Mouse (Mus musculus) lung, adult 18-20 months (tissue): Measurements from ENCODE around the gene Oxsm.

Experiments used
- DNase-seq, 2 experiments: peaks; one replicate each; pipeline ENCODE4 v3.0.0; 2022; ENCODE audit warnings: mixed read lengths in 2 of 2

Oxsm gene

DNA sequence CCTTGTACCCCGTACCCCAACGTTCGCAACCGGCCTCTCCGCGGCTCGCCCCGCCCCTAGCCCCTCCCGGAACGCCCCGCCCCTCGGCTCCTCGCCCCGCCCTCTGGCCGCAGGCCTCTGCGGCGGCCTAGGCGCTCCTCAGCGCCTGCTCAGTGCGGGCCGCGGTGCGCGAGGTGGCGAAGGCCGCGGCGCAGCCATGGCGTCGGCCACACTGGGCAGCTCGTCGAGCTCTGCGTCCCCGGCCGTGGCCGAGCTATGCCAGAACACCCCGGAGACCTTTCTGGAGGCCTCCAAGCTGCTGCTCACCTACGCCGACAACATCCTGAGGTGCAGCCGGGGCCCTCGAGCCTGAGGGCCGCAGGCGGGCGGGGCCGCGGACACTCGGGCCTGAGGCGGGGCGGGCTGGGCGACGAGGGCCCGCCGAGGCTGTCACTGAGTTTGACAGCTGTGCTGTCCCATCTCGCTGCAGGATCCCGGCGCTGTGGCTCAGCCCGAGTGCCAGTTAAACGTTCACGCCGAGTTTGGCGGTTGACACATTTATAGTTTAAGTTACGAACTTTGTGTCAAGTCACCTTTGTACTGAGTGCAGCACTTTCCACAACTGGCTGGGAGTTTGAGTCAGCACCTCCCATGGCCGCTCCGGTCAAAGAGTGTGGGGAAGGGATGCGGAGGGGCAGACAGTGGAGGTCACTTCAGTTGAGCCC lies at the start of gene Oxsm, which contains the start of gene Ngly1:
Oxsm (minus strand) TSS at position 638 of the 704 bp plus-strand sequence.
Ngly1 (plus strand) TSS at position 110 of the 704 bp plus-strand sequence.
- DNase-seq, result peak; percentile 79 to 82

- DNase-seq, result no peak
These were observed 47.3 kb upstream of the Oxsm start for GRCm38 (mm10) chr14:16296816-16297468.

DNA sequence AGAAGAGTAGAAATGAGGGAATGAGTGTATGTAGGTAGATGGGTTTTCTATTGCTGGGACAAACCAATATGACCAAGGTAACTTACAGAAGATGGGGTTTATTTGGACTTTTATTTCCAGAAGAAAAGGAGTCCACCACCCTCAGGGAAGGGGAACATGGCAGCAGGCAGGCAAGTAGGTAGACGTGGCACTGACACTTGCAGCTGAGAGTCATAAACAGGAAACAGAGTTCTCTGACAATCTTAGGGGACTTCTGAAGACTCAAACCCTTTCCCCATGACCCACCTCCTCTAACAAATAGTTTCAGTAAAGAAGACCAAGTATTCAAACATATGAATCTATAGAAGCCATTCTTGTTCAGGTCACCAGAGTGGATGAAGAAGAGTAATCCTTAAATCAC lies 44.3 kb upstream of the Oxsm start:
- no peak for DNase-seq

GRCm38 (mm10) chr14:16293015-16293414 lies 43.4 kb upstream of the Oxsm start:
- no peak for DNase-seq

DNA sequence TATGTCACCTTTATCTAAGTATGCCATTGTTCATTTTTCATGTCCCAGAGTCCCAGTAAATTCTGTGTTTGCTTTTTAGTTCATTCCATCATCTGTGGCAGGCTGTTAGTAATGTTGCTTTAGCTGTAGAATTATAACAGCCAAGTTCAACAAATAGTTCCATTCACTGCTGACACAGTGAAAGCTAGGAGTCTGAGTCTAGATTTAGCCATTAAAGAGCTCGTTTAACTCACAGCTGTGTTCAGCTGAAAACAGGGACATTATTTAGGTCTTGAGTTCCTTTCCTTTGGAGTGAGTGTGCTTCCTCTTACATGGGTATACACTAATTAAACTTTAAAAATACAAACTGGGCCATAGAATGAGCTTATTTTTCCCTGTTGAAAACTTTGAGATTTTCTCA lies 42.8 kb upstream of the Oxsm start:
- DNase-seq, result no peak

DNA sequence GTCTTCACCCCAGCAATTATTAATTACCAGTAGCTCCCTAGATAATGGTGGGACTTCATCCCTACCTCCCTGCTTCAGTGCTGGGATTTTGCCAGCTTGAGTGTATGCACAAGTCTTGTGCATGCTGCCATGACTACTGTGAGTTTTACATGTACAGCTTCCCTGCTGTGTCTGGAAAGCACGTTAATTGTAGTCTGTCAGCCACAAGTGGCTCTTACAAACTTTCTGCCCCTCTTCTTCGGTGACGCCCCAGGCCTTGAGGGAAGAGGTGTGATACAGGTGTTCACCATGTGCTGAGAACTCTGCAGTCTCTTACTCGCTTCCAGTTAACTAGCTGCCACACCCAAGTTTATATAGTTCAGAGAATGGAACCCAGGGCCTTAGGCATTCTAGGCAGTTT lies 34.4 kb upstream of the Oxsm start:
- no peak for DNase-seq

GRCm38 (mm10) chr14:16279196-16279595 lies 29.6 kb upstream of the Oxsm start:
- no peak for DNase-seq

GRCm38 (mm10) chr14:16273677-16274076 lies 24.1 kb upstream of the Oxsm start:
- no peak for DNase-seq

DNA sequence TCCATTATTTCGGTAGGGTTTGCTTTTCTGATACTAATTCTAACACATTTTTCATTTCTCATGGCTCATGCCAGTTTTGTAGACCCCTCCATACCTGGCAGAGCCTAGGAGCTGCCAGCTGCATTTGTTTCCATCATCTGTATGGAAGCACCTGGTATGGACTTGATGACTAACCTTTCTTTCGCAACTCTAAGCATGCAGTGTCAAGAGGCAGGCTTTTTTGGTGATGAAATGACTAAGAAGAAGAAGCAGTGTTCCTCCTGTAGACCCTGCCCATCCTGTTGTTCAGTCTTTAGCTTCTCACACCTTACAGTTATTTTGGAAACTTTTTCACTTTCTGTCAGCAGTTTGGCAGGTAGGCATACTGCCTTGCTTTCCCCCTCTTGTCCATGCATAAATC lies 20.2 kb upstream of the Oxsm start:
- no peak for DNase-seq

- DNase-seq, result no peak
These were observed 17.4 kb upstream of the Oxsm start for GRCm38 (mm10) chr14:16267028-16267427.

DNA sequence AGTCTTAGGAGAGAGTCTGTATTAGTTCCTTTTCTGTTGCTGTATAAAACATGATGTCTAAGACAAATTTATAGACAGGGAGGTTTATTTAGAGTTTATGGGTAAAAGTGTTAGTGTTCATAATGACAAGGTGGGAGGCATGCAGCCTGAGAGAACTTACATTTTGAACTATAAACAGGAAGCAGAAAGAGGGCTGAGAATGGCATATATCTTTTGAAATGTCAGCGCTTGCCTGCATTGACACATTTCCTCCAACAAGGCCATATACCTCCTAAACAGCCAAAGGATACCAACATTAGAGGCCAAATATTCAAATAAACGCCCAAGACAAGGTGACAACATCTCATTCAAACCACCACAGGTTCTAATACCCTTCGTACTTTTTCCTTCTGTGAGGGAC lies 12.3 kb upstream of the Oxsm start:
- no peak for DNase-seq

- no peak for DNase-seq
These were observed 10.9 kb upstream of the Oxsm start for GRCm38 (mm10) chr14:16260541-16260940.

DNA sequence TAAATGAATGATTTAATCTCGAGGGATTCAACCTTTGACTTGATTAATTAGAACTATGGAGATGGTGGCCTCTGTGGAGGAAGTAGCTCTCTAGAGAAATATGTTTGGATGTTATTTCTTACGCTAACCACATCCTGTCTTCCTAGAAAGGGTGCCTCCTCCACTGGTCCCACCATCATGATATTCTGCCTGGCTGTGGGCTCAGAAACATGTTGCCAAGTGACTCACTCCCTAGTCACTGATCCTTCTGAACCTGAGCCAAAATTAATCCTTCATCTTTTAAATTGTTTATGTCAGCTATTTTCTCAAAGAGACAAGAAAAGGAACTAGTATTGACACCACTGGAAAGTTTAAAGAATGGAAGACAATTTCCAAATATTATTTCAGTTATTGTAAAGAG lies 6.6 kb upstream of the Oxsm start:
- DNase-seq, result no peak

DNA sequence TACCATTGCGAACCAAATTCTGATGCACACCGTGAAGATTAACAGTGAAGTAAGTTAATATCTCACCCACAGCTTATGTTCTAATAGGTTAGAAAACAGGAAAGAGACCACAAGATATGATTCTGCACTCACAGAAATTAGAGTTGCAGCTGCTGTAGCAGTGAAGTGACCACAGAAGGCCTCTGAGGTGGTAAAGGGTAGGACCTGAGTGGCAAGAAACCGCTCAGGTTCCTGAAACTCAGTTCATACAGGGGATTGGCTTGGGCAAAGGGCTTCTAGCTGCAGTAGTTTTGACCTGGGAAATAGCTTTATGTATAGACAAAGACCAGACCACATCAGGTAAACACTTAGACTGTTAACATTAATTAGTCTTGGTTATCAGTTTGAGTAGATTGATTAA lies 6.1 kb upstream of the Oxsm start:
- no peak for DNase-seq

DNA sequence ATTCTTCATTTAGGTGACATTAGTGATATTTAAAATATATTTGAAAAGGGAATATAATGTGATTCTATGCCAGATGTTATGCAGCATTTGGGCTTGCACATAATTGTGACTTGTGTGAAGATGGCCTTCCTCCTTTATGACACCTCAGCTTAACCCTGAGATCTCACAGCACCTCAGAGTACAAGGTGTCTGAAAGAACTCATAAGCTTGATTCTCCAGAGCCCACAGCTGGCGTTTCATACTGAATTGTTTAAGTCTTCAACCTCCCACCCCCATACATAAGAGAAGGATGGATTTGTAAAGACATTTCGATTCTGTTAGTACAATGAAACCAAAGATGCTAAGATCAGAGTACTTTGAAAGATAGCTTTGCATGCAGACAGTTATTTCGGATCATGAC lies 491 bp upstream of the Oxsm start:
- no peak for DNase-seq

DNA sequence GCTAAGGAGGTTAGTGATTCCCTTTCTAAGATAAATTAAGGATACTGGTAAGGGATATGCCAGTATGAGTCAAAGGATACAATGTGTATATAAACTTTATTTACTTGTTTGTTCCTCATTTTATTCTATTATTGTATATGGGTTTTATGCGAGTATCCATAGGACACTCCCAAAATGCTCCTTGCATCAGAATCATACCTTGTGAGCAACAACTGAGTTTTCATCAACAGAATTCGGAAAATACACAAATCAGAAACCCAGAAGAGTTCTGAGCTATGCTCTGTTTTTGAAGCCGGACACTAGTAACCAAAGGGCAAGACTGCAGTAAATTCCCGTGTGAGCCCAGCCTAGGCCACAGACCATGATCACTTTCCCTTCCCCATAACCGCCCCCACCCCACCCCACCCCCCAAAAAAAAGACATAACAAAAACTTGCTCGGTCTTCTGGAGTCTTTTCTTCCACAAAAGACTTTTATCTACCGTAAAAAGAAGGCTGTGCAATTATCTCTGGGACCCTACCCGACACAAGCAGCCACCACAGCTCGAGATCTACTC lies 928 bp downstream of the Oxsm start:
- DNase-seq, result no peak

GRCm38 (mm10) chr14:16248135-16248534 lies 1.5 kb downstream of the Oxsm start:
- DNase-seq, result peak in 1 of 2 experiments; percentile 15

DNA sequence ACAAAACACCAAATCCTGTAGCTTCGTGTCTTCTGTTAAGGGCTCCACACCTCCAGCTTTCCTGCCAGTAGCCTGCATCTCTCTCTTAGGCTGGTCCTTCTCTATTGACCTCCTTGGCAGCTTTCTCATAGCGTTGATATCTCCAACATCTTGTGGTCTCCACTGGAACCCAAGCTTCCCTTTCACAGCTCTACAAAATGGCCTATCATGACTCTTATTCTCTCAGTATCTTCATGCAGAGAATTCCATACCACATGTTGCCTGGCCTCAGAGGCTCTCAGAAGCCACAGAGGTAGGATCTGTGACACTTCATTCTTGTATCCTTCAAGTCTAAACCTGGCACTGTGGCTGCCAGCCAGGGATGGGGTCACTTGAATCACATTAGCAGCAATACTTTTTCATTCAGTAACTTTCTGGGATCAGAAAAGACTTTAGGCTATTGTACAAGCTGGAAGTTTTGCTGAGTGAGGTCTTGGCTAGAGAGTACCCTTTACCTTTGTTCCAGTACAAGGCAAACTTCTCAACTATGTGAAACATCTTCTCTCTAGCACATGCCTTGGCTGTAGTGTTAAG lies 3.2 kb downstream of the Oxsm start:
- no peak for DNase-seq

GRCm38 (mm10) chr14:16245127-16245526 lies 4.5 kb downstream of the Oxsm start:
- no peak for DNase-seq

- no peak for DNase-seq
These were observed 5.2 kb downstream of the Oxsm start for GRCm38 (mm10) chr14:16244370-16244769.

- peak; percentile 11 to 76 for DNase-seq
These were observed 5.9 kb downstream of the Oxsm start for GRCm38 (mm10) chr14:16243603-16244209.

DNA sequence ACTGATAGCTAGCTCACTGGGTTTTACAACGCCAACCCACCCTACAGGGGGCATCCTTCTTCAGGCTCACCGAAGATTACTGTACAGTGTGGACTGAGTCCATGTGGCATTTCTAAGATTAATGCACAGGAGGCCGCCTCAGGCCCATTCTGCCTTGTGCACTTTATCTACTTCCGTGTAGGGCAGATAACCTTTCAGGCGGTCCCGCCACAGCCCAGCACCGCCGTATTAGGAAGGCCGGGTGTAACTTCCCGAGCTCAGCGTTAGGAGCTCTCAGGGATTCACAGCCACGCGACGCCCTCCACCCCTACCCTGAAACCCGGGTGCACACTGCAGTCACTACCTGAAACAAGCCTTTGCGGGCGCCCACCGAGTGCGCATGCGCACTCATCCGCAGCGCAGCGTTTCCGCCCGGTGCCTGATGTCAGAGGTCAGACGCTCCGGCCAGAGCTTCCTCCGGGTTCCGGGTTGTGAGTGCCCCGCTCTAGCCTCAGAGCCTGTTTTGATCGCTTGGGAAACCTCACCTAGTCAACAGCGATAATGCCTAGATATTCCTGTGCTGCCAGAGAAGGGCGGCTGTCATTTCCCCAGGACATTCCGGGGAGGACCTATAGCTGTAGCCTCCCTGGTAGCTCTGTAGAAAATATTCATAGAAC lies 6.5 kb downstream of the Oxsm start:
- DNase-seq, result peak; percentile 92 to 94
